Mouse (Mus musculus): ENCODE measurements around the gene Ankrd33. TPM values are rescaled to one million over a fixed set of nuclear protein-coding genes. Genes with fewer than 3 reads are reported as not detected.
A peak's percentile ranks its signal among the peaks of the same experiment; 100 is the strongest.

The Ankrd33 gene
- polyA plus RNA-seq, 1 experiment from 2014 or later: not detected

DNA sequence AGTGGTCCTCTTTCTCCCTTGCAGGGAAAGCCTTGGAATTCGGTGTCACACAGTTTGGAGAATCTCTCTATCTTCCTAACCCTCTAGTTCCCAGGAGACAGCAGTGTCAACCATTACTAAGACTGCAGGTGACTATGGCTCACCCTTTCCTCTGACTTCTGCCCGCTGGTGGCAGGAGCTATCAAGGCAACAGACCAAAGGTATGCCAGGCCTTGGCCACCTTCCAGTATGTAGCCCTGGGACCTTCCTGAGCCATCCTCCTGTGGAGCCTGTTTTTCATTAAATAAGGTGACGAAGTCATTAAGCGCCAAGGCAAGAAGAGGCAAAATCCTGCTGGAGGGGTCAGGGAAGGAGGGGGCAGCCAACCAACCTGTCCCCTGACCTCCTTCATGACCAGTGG lies 40.4 kb upstream of the Ankrd33 start:
- no peak overlapping the region for H3K27ac ChIP-seq (ENCODE audit: low read depth, low read length)
- ATAC-seq: no peak
- H3K4me1 ChIP-seq (ENCODE audit: control insufficient read depth, insufficient read depth, low read depth, low read length): peaks cover 31% of the 10 kb centered on the region
- no peaks in the 10 kb centered on the region for H3K9me3 ChIP-seq (ENCODE audit: control insufficient read depth, low read length)
- 62% methylated on average over 4 of the region's 4 CpGs for WGBS
- no peak overlapping the region for H3K4me3 ChIP-seq (ENCODE audit: low read length)
- no peaks in the 10 kb centered on the region for H3K27me3 ChIP-seq (replicated peaks; ENCODE audit: control insufficient read depth, insufficient read depth, low read length)
- H3K9ac ChIP-seq (ENCODE audit: low read depth, low read length): no peak overlapping the region
- H3K36me3 ChIP-seq (ENCODE audit: control insufficient read depth, insufficient read depth, low read length): no peaks in the 10 kb centered on the region
- H3K4me2 ChIP-seq (ENCODE audit: low read length): no peak overlapping the region

DNA sequence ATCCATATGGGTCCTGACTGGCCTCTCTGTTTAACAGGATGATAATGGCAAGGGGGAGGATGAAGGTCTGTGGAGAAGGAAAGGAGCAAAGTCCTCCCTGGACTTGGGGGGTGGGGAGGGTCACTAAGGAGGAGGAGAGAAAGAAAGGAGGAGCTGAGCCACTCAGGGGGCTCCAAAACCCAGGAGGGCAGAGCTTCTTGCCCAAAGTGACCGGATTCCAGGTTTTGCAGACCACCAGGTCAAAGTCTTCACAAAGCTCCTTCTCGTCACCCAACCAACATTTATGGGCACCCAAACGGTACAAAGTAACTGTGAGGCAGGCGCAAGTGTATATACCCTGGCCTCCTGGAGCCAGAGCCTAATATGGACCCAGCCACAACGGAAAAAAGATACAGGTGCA lies 39.9 kb upstream of the Ankrd33 start:
- Histone ChIP-seq H3K4me3 (ENCODE audit: low read length) (peak overlapping the region; percentile 68), H3K27ac (ENCODE audit: low read depth, low read length) (peak overlapping the region; percentile 31; the same call in 1 of the 2 replicates), H3K36me3 (ENCODE audit: control insufficient read depth, insufficient read depth, low read length) (no peaks in the 10 kb centered on the region), H3K27me3 (replicated peaks; ENCODE audit: control insufficient read depth, insufficient read depth, low read length) (no peaks in the 10 kb centered on the region), H3K9me3 (ENCODE audit: control insufficient read depth, low read length) (no peaks in the 10 kb centered on the region), H3K4me1 (ENCODE audit: control insufficient read depth, insufficient read depth, low read depth, low read length) (peaks cover 26% of the 10 kb centered on the region), H3K4me2 (ENCODE audit: low read length) (peak overlapping the region; percentile 90), H3K9ac (ENCODE audit: low read depth, low read length) (peak overlapping the region; percentile 82; the same call in 1 of the 2 replicates)
- 20% methylated on average over 5 of the region's 5 CpGs for WGBS
- ATAC-seq: no peak

DNA sequence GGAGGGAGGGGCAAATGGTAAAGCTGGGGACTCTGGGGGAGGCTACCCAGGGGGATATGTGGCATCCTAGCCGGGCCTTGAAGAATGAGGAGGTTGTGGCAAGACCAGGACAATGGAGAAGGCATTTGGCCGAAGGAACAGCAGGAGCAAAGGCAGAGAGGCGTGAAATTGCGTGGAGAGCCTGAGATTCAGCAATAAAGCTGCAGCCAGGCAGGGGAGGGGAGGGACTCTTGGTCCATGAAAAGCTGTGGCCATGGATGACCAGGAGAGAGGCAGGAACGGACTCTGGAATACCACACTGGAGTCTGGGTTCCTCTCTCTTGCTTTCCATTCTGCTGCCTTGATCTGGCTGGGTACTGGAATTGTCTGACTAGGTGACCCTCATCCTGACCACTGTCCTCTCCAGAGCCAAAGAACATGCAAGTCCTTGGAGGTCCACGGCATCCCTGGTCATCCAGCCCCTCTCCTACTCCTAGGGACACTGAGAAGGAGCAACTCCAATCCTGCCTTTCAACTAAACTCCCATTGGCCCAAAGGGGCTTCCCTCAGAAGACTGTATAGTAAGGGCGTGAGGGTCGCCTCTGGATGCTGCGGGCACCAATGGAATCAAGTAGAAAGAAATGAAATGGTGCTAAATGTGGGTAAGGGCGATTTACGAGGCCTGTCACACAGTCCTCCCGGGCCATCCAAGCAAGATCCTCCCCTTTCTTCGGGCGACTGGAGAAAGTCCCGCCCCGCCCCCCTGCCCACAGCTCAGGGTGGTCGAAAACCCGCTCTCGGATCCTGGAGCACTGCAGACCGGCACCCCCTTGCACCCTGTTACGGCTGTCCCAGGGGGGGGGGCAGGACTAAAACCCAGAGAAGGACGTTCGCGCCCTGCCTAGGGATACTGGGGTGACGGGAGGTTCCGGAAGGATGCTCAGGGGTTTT lies 39.2 kb upstream of the Ankrd33 start:
- 6% methylated on average over 26 of the region's 26 CpGs for WGBS
- H3K4me1 ChIP-seq (ENCODE audit: control insufficient read depth, insufficient read depth, low read depth, low read length): peaks cover 25% of the 10 kb centered on the region
- H3K27me3 ChIP-seq (replicated peaks; ENCODE audit: control insufficient read depth, insufficient read depth, low read length): no peaks in the 10 kb centered on the region
- ATAC-seq: peak; percentile 37
- H3K9me3 ChIP-seq (ENCODE audit: control insufficient read depth, low read length): no peaks in the 10 kb centered on the region
- no peaks in the 10 kb centered on the region for H3K36me3 ChIP-seq (ENCODE audit: control insufficient read depth, insufficient read depth, low read length)
- H3K27ac ChIP-seq (ENCODE audit: low read depth, low read length): peak overlapping the region; percentile 71
- peak overlapping the region; percentile 90 for H3K4me2 ChIP-seq (ENCODE audit: low read length)
- peak overlapping the region; percentile 68 for H3K4me3 ChIP-seq (ENCODE audit: low read length)
- H3K9ac ChIP-seq (ENCODE audit: low read depth, low read length): peak overlapping the region; percentile 82

DNA sequence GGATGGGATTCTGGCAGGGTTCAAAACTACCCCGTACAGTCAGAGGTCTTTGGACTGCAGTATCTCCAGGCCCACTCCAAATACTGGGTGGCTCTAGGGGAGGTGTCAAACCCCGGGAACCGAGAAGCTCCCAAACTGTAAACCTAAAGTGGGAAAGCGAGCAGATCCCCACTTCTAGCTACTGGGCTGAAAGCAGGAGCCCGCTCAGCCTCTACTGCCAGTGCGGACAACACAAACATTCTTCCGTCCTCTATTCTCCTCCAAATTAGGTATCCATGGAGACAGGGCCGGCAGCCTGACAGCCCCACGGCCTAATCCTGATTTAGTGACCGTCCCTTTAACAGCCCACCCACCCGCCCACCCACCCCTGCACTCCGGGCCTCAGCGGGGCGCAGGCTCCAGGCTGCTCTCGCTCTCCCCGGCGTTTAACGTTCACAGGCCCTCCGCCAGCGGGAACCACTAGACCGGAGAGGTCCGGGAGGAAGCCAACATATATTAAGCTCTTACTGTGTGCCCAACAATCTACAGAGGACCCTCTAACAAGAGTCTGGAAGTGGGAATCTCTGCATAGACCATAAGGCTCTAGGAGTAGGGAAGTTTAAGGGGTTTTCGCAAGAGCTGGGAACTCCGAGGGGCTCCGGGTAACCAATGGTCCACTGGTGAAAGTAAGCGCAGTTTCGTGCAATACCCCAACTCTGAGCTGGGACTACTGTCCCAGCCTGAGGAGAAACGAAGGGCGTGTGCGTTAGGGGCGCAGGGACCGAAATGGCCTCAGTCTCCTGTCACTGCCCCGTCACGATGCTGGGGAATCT lies 38.3 kb upstream of the Ankrd33 start:
- Histone ChIP-seq H3K9me3 (ENCODE audit: control insufficient read depth, low read length) (no peaks in the 10 kb centered on the region), H3K4me2 (ENCODE audit: low read length) (peak overlapping the region; percentile 90), H3K4me3 (ENCODE audit: low read length) (peak overlapping the region; percentile 68), H3K27me3 (replicated peaks; ENCODE audit: control insufficient read depth, insufficient read depth, low read length) (no peaks in the 10 kb centered on the region), H3K27ac (ENCODE audit: low read depth, low read length) (peak overlapping the region; percentile 71), H3K4me1 (ENCODE audit: control insufficient read depth, insufficient read depth, low read depth, low read length) (peaks cover 25% of the 10 kb centered on the region), H3K9ac (ENCODE audit: low read depth, low read length) (peak overlapping the region; percentile 82), H3K36me3 (ENCODE audit: control insufficient read depth, insufficient read depth, low read length) (no peaks in the 10 kb centered on the region)
- peak; percentile 38 for ATAC-seq
- WGBS: 1% methylated on average over 29 of the region's 34 CpGs

DNA sequence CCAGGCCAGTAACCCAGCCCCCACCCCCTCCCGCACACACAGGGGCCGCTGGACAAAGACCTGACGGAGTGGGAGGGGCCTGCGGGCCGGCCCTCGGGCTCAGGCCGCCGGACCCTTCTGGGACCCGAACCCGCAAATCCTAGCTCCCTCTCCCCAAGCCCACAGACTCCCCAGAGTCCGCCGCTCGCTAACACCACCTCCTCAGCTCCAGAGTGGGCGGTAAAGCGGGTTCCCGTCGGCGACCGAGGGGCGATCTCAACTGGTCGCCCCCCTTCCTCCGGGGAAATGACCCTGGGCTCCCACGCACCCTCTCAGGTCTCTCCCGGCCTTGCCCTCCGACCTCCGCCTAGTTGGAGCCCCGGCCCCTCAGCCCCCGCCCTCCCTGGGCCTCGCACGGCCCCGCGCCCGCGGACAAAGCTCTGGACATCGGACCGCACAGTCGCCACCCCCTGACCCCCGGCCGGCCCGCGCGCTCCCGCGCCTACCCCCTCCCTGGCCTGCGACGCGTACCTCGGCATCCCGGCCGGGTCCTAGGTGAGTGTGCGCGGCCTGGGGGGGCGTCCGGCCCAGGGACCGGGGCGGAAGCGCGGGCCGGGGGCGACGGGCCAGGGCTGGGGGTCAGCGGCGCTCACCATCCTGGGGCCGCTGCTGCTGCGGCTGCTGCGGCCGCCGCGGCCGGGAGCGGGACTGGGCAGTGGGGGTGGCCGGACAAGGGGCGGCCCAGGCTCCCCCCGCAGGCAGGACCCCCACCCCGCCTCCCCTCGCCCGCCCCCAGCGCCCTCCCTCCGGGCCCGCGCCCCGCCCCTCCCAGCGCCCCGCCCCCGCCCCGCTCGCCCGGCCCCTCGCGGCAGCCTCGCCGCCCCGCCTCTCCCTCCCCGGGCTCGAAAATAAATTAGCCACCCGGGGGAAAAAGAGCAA lies 37.5 kb upstream of the Ankrd33 start, which contains the start of gene Fignl2:
TSS of gene Fignl2 (minus strand) at position 755 of the 918 bp plus-strand sequence.
- ATAC-seq: peak; percentile 15; the same call in 1 of the 2 replicates
- Histone ChIP-seq H3K4me2 (ENCODE audit: low read length) (peak within 1 kb of the TSS; percentile 90), H3K27me3 (replicated peaks; ENCODE audit: control insufficient read depth, insufficient read depth, low read length) (no peaks in the 10 kb centered on the region), H3K4me3 (ENCODE audit: low read length) (peak within 1 kb of the TSS; percentile 68), H3K9me3 (ENCODE audit: control insufficient read depth, low read length) (no peaks in the 10 kb centered on the region), H3K9ac (ENCODE audit: low read depth, low read length) (peak within 1 kb of the TSS; percentile 82), H3K4me1 (ENCODE audit: control insufficient read depth, insufficient read depth, low read depth, low read length) (peaks cover 25% of the 10 kb centered on the region), H3K36me3 (ENCODE audit: control insufficient read depth, insufficient read depth, low read length) (no peaks in the 10 kb centered on the region), H3K27ac (ENCODE audit: low read depth, low read length) (peak within 1 kb of the TSS; percentile 71)
- 0% methylated on average over 53 of the region's 96 CpGs for WGBS

DNA sequence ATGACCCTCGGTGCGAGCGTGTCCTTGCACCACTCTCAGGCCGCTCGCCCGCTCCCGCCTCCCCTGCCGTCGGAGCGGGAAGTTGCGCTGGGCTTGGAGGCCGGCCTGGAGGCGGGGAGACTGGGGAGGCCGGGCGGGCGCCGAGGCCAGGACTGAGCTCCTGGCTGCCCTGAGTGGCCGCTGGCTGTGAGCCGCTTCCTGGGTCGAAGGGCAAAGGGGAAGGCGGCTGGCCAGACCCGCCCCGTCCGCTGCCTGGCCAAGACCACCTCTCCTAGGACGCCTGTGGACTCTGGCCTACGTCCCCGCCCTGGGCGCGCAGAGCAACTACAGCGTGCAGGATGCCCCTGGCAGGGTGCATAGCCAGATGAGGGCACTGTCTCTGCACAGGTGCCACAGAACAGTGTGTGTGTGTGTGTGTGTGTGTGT lies 36.8 kb upstream of the Ankrd33 start:
- Histone ChIP-seq H3K4me1 (ENCODE audit: control insufficient read depth, insufficient read depth, low read depth, low read length) (peaks cover 25% of the 10 kb centered on the region), H3K9ac (ENCODE audit: low read depth, low read length) (peak overlapping the region; percentile 82), H3K4me3 (ENCODE audit: low read length) (peak overlapping the region; percentile 68), H3K36me3 (ENCODE audit: control insufficient read depth, insufficient read depth, low read length) (no peaks in the 10 kb centered on the region), H3K27me3 (replicated peaks; ENCODE audit: control insufficient read depth, insufficient read depth, low read length) (no peaks in the 10 kb centered on the region), H3K27ac (ENCODE audit: low read depth, low read length) (peak overlapping the region; percentile 71; the same call in 1 of the 2 replicates), H3K4me2 (ENCODE audit: low read length) (peak overlapping the region; percentile 90), H3K9me3 (ENCODE audit: control insufficient read depth, low read length) (no peaks in the 10 kb centered on the region)
- ATAC-seq: peak; percentile 66
- WGBS: under 1% methylated on average over 23 of the region's 30 CpGs

DNA sequence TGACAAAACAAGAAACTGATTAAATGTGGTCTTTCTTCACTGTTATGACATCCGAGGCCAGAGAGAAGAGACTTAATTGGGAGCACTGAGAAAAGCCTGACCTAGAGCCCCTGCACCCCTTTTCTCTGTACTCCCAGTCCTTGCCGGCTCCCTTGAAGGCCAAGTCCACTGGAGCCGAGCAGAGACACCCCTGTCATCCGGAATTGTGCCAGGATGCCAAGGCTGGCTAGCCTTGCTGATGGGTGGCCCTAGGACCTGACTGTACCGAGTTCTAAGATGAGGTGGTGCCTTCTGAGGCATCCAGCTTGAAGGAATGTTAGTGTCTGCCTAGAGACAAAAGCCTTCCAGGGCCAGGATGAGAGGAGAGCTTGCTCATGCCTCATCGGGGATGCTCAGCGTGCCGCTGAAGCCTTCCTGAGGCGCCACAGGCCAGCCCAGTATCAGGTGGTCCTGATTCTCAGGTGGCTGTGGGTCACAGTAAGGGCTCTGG lies 35.5 kb upstream of the Ankrd33 start:
- H3K27me3 ChIP-seq (replicated peaks; ENCODE audit: control insufficient read depth, insufficient read depth, low read length): no peaks in the 10 kb centered on the region
- 74% methylated on average over 9 of the region's 9 CpGs for WGBS
- no peak for ATAC-seq
- H3K36me3 ChIP-seq (ENCODE audit: control insufficient read depth, insufficient read depth, low read length): no peaks in the 10 kb centered on the region
- H3K4me2 ChIP-seq (ENCODE audit: low read length): no peak overlapping the region
- no peaks in the 10 kb centered on the region for H3K9me3 ChIP-seq (ENCODE audit: control insufficient read depth, low read length)
- H3K9ac ChIP-seq (ENCODE audit: low read depth, low read length): no peak overlapping the region
- H3K4me1 ChIP-seq (ENCODE audit: control insufficient read depth, insufficient read depth, low read depth, low read length): peaks cover 25% of the 10 kb centered on the region
- H3K4me3 ChIP-seq (ENCODE audit: low read length): no peak overlapping the region
- no peak overlapping the region for H3K27ac ChIP-seq (ENCODE audit: low read depth, low read length)

DNA sequence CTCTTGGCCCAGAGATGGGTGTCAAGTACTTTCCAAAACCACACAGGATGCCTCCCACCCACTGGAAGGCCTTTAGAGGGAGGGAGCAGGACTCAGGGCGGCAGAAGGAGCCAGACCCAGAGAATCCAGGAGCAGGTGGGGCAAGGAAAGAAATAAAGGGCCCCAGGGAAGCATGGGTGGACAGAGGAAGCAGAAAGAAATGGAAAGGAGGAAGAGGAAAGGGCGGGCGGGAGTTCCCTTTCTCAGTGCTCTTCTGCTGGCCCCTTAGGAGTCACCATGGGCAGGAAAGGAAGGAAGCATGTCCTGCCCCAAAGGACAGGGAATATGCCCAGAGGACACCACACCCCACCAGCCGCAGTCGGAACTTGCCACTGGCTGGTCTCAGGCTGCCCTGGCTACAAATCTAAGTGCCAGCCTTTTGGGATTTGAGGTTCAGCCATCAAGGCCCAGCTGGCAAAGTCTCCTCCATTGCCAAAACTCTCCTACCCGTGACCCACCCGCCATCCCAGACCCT lies 34.5 kb upstream of the Ankrd33 start:
- H3K4me3 ChIP-seq (ENCODE audit: low read length): no peak overlapping the region
- no peak overlapping the region for H3K4me2 ChIP-seq (ENCODE audit: low read length)
- 69% methylated on average over 7 of the region's 7 CpGs for WGBS
- no peaks in the 10 kb centered on the region for H3K9me3 ChIP-seq (ENCODE audit: control insufficient read depth, low read length)
- H3K27ac ChIP-seq (ENCODE audit: low read depth, low read length): no peak overlapping the region
- peaks cover 21% of the 10 kb centered on the region for H3K4me1 ChIP-seq (ENCODE audit: control insufficient read depth, insufficient read depth, low read depth, low read length)
- no peaks in the 10 kb centered on the region for H3K27me3 ChIP-seq (replicated peaks; ENCODE audit: control insufficient read depth, insufficient read depth, low read length)
- ATAC-seq: no peak
- H3K9ac ChIP-seq (ENCODE audit: low read depth, low read length): no peak overlapping the region
- no peaks in the 10 kb centered on the region for H3K36me3 ChIP-seq (ENCODE audit: control insufficient read depth, insufficient read depth, low read length)

Data from hindbrain, embryonic 16.5 days (tissue).